Mouse (Mus musculus) mouse trophoblast stem cell (cell line): ENCODE measurements around the gene Fmod.

ENCODE experiments used
- in situ Hi-C, 2 experiments: fragments of 300-500 bp; cut with MseI, MboI; formaldehyde crosslinking; loops; 2 replicates in 1 of 2; 3 replicates in 1 of 2; pipeline ENCODE4 v1.15.1; 2025

Fmod gene

DNA sequence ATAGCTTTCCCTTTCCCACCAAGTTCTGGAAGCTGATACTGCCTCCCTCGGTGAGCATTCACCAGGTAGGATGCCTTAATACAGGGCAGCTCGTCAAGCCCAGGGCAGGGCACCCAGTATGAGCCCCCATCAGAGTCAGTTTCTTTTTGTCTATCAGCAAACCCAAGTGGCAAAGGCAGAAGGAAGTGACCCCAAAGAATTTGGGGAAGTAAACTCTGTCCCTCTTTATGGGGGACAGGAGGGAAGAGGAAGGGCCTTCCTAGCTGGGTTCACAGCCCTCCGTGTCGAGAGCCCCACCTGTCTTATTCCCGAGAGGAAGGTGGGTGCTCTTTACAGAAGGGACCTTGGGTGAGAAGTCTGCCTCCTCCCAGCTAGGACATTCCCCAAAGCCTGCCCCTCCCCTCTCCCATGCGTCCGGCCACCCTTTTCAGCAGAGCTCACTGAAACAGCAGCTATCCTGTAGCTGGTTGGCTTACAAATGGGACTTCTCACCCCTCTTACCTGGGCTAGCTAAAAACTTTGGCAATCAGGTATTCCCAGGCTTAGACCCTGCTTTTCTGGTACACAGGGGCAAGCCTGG, 58.1 kb downstream of the Fmod start:
- in situ Hi-C loops, result no loop called here

DNA sequence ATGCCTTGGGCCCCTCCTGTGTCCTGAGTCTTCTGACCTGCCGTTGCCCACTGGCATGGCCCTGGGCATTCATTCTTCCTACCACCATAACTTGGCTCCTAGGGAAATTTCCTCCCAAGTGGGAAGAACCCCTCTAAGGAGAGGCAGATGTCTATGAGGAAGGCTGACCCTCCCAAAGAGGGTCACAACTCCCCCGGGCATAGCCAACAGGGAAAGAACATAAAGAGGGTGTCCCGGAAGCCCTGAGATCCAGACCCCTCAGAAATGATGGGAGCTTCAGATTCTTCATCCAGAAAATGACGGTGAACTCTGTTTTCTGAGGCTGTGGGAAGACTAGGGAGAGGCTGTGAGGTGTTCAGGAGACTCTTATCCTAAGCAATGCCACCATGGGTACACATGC, 58.7 kb downstream of the Fmod start:
- in situ Hi-C loops, result no loop called here

GRCm38 (mm10) chr1:134096264-134096934, 59.3 kb downstream of the Fmod start:
- in situ Hi-C loops, result no loop called here

DNA sequence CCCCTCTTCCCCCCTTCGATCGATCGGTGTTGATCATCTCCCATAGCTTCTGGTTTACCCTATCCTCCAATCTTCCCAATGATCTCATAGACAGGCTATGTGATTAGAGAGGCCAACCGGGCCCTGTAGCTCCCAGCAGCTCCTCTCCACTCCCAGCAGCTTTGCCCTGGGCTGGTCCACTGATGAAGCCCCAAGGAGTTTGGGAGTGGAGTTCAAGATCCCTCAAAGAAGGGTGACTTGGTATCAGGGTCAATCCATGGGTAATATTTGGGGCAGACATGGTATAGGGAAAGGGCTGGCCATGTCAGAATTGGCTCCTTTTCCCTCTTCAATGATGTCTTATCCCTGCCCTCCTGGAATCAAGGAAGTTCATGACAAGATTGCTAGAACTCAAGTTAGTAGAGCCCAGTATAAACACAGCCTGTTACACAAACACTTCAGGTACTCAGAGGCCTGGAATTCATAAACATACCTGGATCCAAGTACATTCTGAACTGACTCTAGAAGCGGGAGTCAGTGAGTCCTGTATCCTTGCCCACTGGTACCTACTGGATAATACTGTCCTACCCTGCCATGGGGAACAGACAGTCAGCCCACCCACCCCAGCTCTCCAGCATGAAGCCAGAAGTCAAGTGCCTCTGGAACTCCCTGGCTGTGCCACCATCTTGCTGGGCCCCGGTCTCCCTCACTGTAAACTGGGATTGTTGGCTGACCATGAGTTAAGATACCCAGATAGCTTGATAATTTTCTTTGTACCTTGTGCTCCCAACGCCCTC, 60.2 kb downstream of the Fmod start:
- in situ Hi-C loops, result no loop called here
